16 mouse cellular contexts compared by ENCODE assay signal in the genomic region with DNA sequence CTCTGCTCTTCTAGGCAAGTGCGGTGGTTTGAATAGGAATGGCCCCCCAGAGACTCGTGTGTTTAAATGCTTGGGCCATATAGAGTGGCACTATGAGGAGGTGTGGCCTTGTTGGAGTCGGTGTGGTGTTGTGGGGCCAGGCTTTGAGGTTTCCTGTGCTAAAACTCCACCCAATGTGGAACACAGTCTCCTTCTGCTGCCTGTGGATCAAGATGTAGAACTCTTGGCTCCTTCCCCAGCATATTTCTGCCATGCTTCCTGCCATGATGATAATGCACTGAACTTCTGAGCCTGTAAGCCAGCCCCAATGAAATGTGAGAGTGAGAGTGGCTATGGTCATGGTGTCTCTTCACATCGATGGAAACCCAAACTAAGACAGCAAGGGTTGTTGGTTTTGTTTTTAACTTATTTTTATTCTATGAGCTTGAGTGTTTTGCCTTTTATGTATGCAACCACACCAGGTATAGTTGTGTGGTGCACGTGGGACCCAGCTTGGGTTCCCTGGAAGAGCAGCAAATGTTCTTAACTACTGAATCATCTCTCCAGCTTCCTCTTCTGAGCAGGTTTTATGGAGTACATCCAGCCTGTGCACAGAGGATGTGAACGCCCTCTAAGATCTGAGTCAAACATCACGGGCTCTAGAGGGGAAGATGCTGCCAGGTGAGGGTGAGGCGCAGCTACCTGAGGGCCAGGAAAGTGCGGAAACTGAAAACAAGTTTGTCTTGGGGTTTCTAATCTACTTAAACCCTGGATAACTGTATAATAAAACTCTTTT. TPM values are rescaled to one million over a fixed set of nuclear protein-coding genes. Genes with fewer than 3 reads are reported as not detected.
"Had no signal": no experiment of that assay in that cellular context is flagged by ENCODE, and none has a peak within 500 bp of the region (broad histone marks: within the 10 kb centered on the region; RNA-seq: fewer than 3 reads in every experiment).

No protein-coding gene starts in this region.

- H3K36me3 ChIP-seq: limb, embryonic 10.5 days; liver, embryonic 15.5 days; midbrain, embryonic 12.5 days; stomach, embryonic 15.5 days had no signal

- DNase-seq: kidney, adult 18-20 months; kidney, postnatal 10 days; kidney, postnatal 4 days; lung, adult 2 months; lung, postnatal 4 days; spleen, adult 18-20 months; thymus, postnatal 4 days had no signal

- H3K4me2 ChIP-seq: liver, embryonic 11.5 days; liver, embryonic 15.5 days; midbrain, embryonic 12.5 days; stomach, embryonic 15.5 days had no signal

- H3K27me3 ChIP-seq: liver, embryonic 15.5 days; midbrain, embryonic 12.5 days; stomach, embryonic 15.5 days had no signal

- ATAC-seq: lung, postnatal 0 days had no signal

- H3K4me3 ChIP-seq: limb, embryonic 10.5 days; liver, embryonic 15.5 days; megakaryocyte, embryonic 14.5 days; midbrain, embryonic 12.5 days; stomach, embryonic 15.5 days had no signal

- H3K9me3 ChIP-seq: limb, embryonic 10.5 days; liver, embryonic 15.5 days; midbrain, embryonic 12.5 days; stomach, embryonic 15.5 days had no signal

- H3K4me1 ChIP-seq: midbrain, embryonic 12.5 days; stomach, embryonic 15.5 days had no signal

- H3K9ac ChIP-seq: liver, embryonic 15.5 days; midbrain, embryonic 12.5 days; stomach, embryonic 15.5 days had no signal

- H3K27ac ChIP-seq: limb, embryonic 10.5 days; liver, embryonic 15.5 days; midbrain, embryonic 12.5 days; stomach, embryonic 15.5 days had no signal

RNA-seq across cellular contexts. Expression of gene Tmem53, which starts 30.8 kb away (rescaled TPM):
- total RNA-seq: neutrophil, adult 5-6 weeks had no signal

RNA-seq across cellular contexts. Expression of gene Armh1, which starts 31.0 kb away (rescaled TPM):
- total RNA-seq: neutrophil, adult 5-6 weeks had no signal
- polyA plus RNA-seq: liver, embryonic 11.5 days; neural tube, embryonic 11.5 days had no signal
